Mouse (Mus musculus): Measurements from ENCODE around the gene Gm12248.
"Not testable (repeated sequence)": the region's sequence is repeated elsewhere in the genome, so short reads cannot be mapped to it uniquely, and the experiment has no call there.

Gene Gm12248

DNA sequence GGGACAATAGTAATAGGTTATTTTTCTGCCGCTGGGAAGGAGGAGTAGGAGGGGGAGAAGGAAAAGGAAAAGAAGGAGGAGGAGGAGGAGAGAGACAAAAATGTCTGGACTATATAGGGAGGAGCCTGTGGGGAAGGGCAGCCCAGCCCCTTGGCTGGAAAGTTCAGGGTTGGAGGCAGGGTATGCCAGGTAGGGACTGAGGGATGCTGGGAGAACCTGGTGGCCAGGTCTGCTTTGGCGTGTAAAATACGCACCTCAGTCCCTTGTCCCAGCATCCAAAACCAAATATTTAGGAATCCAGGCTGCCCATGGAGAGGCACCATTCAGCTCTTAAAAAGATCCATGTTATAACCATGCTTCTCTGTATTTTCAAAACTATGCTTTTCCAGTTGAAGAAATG is 9.2 kb upstream of the Gm12248 start:
- no peak for DNase-seq

DNA sequence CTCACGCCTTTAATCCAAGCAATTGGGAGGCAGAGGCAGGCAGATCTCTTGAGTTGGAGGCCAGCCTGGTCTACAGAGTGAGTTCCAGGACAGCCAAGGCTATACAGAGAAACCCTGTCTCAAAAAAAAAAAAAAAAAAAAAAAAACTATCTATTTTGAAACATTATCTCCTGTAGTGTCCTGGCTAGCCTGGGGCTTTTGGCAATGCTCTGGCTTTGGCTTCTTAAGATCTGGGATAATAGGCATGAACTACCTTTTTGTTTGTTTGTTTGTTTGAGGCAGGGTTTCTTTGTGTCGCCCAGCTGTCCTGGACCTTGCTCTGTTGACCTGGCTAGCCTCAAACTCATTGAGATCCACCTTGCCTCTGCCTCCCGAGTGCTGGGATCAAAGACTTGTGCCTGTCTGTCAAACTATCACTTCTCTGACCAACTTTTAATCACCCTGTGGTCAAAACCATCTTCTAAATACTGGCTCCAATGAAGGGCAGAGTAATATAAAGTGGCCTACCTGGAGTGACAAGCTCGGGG is 8.3 kb upstream of the Gm12248 start:
- DNase-seq, result no peak

DNA sequence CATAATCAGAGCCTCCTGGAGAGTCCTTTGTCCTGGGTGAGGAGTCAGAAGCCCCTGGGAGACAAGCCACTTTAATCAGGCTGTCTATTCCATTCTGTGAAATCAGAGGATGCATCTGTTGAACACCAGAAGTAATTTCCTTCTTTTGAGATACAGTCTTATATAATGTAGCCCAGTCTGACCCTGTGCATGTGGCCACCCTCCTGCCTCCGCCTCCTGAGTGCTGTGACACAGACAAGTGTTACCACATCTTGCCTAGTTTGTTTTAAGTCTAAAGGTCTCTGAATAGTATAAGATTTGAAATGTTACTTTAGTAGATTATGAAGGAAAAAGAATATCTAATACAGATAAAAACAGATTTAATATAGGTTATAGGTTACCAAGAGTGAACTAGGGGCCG is 7.1 kb upstream of the Gm12248 start:
- DNase-seq, result no peak

DNA sequence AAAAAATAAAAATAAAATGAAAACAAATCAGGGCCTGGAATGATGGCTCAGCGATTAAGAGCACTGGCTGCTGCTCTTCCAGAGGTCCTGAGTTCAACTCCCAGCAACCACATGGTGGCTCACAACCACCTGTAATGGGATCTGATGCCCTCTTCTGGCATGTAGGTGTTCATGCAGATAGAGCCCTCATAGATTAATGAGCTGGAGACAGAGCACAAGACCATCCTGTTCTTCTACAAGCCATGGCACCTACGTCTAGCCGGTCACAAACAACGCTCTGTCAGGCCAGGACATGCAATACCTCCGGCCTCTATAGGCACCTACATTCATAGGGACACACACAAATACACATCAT is 5.4 kb upstream of the Gm12248 start:
- peak in 1 of 2 experiments; percentile 20 for DNase-seq

DNA sequence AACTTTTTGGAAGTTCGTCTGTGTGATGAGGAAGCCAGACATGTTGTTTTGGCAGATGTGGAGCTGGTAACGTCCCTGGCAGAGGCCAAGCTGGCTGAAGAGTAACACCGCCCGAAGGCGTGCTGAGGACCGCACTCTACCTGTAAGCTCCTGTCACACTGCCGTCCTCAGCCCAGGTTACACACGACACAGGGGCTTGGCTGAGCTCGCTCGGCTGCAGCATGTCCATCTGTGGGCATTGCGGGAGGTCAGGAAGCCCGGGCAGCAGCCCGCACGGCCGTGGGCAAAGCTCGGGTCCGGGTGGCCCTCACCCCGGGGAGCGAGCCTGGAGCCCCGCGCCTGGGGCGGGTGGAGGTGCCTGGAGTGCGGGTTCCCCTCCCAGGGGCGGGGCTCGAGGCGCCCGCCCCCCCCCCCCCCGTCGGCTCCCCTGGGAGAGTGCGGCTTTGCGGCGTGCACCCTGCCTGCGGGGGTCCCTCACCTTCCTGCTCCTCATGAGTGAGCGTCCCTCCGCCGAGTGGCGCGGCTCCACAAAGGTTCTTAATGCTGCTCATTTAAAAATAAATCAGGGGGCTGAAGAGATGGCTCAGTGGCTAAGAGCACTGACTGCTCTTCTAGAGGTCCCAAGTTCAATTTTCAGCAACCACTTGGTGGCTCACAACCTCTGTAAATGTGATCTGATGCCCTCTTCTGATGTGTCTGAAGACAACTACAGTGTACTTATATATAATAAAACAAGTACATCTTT is 4.9 kb upstream of the Gm12248 start:
- peak; percentile 39 to 58 for DNase-seq

DNA sequence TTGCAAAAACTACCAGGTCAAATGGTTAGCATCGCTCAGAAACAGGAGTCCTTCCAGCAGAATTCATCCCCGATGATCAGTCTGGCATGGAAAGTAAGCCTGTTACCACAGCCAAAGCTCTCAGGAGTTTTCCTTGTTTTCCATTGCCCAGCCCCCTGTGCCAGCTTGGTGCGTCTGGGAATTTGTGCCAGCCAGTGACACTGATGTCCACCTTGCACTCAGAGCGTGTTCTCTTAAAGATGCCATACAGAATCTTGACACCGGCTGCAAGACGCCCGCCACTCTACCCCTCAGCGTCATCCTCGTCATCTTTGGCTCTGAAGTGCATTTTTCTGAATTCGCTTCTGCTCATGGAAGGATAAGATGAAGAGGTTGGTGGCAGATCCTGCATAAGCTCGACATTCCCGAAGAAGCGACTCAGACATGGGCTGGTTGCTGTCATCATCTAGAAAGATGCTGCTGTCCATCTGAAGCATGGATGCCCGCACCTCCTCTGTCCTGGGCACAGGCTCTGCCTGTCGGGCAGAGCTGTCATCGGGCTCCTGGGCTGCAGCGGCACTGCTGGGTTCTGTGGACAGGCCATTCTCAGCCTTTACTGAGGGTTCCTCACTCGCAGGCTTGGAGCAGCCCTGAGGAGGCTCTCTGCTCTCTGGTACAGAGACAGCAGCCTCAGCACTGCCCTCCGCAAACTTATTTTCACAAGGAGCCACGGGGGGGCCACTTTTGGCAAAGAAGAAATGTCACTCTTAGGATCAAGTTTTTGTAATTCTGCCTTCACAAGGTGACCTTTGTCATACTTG is 4.1 kb upstream of the Gm12248 start:
- DNase-seq, result peak; percentile 70 to 72

DNA sequence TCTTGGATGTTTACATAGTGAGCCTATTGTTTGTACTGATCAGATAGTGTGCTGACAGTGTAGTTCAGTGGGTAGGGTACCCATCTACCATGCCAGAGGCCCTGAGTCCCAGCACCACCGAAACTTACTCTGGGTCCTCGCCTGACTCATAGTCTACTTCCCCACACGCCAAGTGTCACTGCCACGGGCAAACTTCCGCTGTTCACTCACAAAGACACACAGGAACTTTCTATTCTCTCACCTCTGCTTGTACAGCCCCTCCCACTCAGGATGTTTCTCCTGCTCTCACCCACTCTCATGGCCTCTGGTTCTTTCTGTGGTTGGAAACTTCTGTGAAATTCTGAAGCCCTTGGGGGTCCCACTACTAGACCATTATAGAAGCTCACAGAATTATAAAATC is 3.2 kb upstream of the Gm12248 start:
- no peak for DNase-seq

DNA sequence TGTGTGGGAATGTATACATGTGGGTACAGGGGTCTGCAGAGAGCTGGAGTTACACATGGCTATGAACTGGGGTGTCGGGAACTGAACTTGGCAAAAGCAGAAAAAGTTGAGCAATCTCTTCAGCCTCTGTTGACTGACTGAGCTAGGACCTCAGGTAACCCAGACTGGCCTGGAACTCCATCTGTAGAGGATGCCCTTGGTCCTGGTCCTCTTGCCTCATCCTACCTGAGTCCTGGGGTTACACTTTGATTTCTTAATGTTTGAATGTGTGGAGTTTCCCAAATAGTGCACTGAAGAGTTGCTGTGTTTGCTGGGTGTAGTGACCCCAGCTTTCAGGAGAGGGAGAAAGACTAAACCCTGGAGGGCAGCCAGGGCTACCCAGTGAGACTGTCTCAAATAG is 2.6 kb upstream of the Gm12248 start:
- no peak for DNase-seq

DNA sequence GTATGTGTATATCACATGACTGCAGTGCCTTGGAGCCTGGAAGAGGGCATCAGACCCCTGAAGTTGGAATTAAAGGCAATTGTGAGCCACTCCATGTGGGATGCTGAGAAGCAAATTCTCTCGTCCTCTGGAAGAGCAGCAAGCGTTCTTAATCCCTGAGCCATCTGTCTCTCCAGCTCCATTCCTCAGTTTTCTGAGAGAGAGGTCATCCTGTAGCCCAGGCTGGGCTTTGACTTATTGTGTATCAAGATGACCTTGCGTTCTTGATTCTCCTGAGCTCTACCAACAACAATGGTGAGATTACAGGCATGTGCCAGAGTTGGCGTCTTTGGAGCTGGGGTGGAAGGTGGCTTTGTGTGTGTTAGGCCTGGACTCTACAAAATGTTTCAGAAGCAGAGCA is 1.8 kb upstream of the Gm12248 start:
- no peak for DNase-seq

DNA sequence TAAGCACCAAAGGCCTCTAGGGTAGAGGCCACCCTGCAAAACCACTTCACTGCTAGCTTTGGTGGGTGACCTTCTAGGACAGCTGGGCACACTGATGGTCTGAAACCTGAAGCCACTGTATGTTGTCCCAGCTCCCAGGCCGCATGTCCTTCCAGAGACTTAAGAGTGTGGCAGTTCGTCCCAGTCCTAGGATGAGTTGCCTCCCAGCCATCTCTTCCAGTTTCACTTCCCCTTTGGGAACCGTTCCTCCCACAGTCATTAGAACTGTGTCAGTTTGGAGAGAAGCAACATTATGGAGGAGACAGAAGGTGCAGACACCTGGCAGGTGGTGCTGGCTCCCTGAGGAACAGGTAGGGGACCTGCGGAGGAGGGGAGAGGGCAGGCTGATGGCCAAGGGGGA is 393 bp downstream of the Gm12248 start:
- no peak for DNase-seq

DNA sequence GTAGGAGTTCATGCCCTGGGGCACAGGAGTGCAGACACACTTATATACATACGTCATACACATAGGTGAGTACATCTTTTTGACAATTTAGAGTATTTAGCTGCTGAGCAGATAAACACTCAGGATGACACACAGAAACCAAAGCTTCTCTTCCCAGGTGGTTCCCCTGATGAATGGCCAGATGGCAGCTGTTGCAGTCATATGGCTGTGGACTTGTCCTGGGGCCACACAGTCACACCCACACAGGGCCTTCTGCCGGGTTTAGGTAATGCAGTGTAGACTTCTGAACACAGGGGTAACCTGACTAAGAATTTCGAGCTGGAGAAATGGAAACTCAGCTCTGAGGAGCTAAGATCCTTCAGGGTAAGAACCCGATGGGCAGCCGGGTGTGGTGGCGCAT is 11.2 kb downstream of the Gm12248 start:
- no peak for DNase-seq

DNA sequence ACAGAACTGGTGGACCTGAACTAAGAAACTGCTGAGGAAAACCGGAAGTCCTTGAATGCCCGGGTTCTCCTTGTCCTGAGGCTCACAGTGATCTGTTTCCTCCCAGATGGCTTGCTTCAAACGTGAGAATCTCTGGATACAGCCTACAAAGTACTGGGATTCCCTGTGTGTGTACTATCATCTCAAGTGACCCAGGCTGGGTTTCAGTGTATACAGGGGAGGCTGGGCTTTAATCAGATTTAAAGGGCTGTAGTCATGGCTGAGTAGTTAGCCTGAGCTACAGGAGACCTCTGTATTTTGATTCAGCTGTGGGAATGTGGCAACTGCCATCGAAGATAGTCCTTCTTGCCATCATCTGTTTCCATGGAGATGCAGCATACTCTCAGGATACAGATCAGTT is 15.7 kb downstream of the Gm12248 start:
- no peak for DNase-seq

DNA sequence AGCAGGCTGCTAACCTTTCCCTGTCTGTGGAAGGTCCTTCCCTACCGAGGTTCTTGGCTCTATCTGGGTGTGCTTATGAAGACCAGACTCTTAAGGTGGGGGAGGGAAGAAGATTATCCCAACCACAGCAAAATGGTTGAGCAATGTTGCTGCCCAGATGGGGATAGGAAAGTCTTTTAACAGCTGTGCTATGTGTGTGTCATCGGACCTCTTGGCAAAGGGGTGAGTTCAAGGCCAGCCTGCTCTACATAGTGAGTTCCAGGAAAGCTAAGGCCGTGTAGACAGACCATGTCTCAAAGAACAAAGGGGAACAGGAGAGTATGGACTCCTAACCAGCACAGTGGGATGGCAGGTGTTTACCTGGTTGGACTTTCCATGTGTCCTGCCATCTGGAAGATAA is 20.0 kb downstream of the Gm12248 start:
- no peak for DNase-seq

DNA sequence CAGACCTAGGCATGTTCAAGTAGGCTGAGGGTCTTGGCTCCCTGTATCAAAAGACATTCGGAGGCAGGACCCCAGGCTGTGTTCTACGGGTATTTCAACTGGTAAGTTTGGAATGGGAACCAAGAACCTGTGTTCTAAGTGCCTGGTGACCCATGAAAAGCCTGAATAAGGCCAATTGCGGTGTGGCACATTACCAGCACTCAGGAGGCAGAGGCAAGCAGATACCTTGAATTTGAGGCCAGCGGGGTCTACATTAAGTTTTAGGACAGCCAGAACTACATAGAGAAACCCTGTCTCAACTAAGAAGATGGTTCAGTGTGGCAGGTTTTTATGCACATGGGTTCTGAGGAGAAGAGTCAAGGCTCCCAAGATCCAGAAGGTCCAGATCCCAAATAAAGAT is 27.9 kb downstream of the Gm12248 start:
- DNase-seq, result no peak

DNA sequence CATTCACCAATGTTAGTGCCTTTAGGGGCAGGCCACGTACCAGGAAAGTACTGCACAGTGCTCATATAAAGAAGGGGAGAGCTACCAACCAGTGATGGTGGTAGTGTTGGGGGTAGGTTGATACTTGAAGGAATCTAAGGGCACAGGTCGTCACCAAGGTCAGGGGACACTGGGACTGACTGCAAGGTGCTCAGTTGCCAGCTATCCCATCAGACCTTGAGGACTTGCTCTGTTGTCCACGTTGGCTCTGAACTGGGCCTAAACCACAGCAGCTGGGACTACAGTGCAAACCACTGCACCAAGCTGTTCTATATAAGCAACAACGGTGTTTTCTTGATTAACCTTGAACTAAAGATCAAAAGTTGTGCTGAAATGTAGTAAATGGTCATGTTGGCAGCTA is 30.3 kb downstream of the Gm12248 start:
- no peak for DNase-seq

DNA sequence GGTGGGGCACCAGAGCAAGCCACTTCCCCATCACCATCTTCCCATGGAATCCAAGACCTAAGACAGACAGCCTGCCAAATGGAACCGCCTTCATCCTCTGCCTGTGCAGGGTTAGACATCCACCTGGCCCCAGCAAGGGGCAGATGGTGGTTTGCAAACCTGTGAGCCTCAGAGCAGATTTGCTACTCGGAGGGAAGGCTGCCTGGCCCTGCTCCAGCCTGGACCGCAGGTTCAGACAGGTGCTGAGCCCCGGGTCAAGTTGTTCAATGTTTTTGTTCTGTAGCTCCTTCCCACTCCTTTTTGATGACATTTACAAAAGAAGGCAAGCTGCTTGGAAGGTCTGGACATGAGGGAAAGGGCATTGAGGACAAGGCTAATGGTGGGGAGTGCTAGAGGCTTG is 31.7 kb downstream of the Gm12248 start:
- DNase-seq, result peak; percentile 52 to 59

DNA sequence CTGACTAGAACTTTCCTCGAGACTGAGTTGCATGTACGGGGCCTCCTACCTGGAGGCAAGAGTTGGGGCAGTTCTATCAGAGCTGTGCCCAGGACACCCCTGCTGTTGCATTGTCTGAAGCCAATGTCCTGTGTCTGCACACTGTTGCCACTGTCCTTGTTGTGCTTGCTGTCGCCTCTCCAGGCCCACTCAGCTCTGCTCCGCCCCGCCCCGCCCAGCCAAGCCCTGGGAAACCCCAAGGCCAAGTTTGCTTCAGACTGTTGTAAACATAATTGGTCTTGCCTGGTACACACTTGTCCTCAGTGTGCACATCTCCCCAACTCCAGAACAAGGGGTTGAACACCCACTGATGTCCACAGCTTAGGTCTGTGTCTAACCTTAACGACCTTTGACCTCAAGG is 33.2 kb downstream of the Gm12248 start:
- DNase-seq, result not testable (repeated sequence)

DNA sequence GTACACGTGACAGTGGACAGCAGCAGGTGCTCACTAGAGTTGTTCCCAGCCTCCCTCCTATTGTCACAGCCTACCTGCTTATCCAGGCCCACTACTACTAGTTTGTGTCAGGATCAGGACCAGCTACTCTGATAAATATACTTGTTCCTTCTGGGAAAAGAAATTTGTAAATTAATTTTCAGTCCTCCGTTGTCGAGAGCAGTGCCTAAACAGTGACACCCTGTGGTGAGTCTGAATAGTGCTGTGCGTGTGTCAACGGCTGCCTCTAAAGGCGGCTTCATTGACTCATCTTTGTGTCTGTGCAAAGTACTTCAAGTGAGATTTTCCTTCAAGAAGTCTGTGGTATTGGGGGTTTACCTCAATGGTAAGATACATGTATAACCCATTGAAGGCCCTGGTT is 35.5 kb downstream of the Gm12248 start:
- peak; percentile 64 to 74 for DNase-seq

DNA sequence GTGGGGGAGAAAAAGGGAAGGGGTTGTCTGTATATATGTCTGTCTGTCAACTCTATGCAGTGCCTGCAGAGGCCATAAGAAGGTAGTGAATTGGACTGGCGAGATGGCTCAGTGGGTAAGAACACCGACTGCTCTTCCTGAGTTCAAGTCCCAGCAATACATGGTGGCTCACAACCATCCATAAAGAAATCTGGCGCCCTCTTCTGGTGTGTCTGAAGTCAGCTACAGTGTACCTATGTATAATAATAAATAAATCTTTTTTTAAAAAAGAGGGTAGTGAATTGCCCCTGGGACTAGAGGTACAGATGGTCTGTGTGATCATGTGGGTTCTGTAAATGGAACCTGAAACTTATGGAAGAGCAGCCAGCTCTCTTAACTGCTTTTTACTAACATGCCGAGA is 46.5 kb downstream of the Gm12248 start:
- DNase-seq, result peak; percentile 39 to 41

DNA sequence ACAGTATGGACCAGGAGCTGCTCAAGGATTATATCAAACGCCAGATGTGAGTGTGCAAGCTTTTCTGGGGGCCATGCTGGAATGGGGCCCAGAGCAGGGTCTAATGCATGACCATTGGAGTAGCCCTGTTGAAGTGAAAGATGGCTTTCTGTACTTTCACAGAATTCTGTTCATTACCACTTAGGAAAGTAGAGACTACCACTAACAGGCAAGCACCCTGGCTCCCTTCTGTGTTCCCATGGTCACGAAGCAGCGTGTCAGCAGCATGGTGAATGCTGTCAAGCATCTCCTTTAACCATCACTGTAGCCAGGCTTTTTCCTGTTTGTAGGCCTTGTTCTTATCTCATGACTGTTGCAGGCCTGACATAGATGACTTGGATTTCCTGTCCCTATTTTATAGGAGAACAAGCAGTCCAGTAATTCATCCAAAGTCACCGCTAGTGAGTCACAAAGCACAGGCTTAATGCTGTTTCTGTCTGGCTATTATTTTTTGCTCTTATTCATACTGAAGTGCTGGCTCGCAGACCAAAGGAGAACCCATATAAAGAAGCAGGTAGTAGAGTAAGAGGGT is 50.0 kb downstream of the Gm12248 start:
- no peak for DNase-seq

DNA sequence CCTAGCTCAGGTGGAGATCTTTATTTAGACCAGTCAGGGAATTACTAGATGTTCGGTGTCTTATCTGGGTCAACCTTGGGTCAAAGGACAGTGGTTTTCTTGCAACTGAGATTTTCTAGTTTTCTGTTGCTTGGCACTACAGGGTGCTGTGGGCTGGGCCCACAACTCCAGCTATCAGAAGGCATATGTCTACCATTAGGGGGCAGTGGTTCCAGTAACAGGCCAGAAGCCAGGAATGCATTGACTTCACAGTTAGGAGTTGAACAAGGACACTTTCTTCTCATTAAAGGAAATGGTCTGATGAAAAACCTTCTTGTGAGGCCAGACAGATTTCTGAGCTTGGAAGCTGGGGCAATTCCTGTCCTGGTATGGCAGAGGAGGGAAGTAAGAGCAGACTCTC is 53.9 kb downstream of the Gm12248 start:
- peak; percentile 43 to 51 for DNase-seq

DNA sequence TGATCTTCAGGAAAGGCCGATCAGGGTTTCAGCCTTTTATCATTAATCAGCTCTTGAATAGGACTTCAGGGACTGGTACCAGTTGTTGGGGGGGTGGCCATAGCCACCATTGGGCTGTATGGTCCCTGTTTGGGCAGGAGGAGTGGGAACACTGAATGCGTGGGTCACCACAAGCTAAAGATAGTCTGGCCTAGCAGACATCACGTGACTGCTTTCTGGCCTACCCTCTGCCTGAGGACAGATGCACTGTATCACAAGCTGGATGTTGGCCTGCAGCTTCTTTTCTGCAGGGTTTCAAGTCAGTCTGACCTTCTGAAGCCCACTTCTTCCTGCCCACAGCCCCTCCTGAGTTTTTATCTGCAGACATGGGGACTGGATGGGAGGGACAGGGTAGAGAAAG is 59.3 kb downstream of the Gm12248 start:
- DNase-seq, result peak in 1 of 2 experiments; percentile 14

DNA sequence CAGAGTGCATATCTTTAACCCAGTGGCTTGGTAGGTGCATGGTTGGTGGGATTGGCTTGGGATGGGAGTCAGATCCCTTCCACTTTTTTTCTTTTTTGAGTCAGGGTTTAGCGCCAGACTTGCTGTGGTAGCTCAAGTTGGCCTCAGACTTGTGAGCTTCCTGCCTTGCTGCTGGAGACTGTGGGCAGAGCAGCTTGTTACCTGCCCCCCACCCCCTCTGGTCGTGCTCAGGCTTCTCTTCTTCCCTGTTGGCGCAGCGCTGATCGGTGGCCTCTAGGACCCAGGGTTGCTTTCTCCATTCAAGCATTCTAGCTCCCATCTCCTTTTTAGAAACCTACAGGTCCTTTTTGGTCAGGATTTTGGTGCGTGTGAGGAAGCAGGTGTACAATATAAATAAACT is 61.8 kb downstream of the Gm12248 start:
- no peak for DNase-seq

DNA sequence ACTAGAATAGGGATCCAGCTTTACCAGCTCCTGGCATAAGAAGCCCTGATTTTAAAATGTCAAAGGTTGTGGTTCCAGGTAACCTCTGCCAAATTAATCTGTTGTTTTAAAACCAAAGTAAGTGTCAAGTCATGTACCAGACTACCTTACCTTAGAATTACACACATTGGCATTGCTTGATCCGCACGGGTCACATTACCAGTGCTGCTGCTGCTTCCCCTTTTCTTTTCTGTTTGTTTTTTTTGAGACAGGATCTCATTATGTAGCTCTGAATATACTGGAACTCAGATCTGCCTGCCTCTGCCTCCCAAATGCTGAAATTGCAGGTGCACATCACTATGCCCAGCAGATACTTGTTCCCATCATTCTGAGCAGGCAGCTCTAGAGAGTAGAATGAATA is 63.1 kb downstream of the Gm12248 start:
- DNase-seq, result no peak

All from cerebellum, postnatal 10 days (tissue).